Mouse (Mus musculus) liver, embryonic 15.5 days (tissue): ENCODE measurements at regions not wholly inside any gene's neighbourhood (a gene's known extent, or its start where the extent isn't known, plus 50 kb on each side); places are given as distances from the start of the nearest gene placed in this dataset.

ENCODE experiments used
- ATAC-seq: fragments of 200-750 bp; cut with Nextera tagmentation; 2 replicates; pipeline ENCODE4 v1.8.0; 2017; ENCODE audit warnings: moderate number of reproducible peaks, mild to moderate bottlenecking, moderate library complexity; ENCODE audit not compliant: insufficient read depth
- H3K27ac ChIP-seq: fragments of 300-500 bp; sonication (generic); replicated peaks from 2 replicates; pipeline ENCODE4 v1.5.1; 2015; ENCODE audit warnings: mild to moderate bottlenecking, inconsistent platforms
- H3K27me3 ChIP-seq: fragments of 300-500 bp; sonication (generic); 2 replicates; pipeline ENCODE4 v1.6.1; 2015; ENCODE audit warnings: mild to moderate bottlenecking, inconsistent platforms
- H3K36me3 ChIP-seq: fragments of 300-500 bp; sonication (generic); replicated peaks from 2 replicates; pipeline ENCODE4 v1.6.1; 2015; ENCODE audit warnings: moderate library complexity, mild to moderate bottlenecking, inconsistent platforms
- H3K4me1 ChIP-seq: fragments of 300-500 bp; sonication (generic); replicated peaks from 2 replicates; pipeline ENCODE4 v1.6.1; 2015; ENCODE audit warnings: inconsistent platforms
- H3K4me2 ChIP-seq: fragments of 300-500 bp; sonication (generic); 2 replicates; pipeline ENCODE4 v1.6.1; 2015; ENCODE audit warnings: moderate library complexity, mild to moderate bottlenecking, inconsistent platforms
- H3K4me3 ChIP-seq: fragments of 300-500 bp; sonication (generic); replicated peaks from 2 replicates; pipeline ENCODE4 v1.5.1; 2015; ENCODE audit warnings: mild to moderate bottlenecking, inconsistent platforms
- H3K9ac ChIP-seq: fragments of 300-500 bp; sonication (generic); 2 replicates; pipeline ENCODE4 v1.6.1; 2015; ENCODE audit warnings: moderate library complexity, mild to moderate bottlenecking, inconsistent platforms
- H3K9me3 ChIP-seq: fragments of 300-500 bp; sonication (generic); replicated peaks from 2 replicates; pipeline ENCODE4 v1.6.1; 2016; ENCODE audit warnings: inconsistent platforms
- WGBS: fragments of 180-500 bp; shearing (Covaris S2); methylation state at CpG from one replicate; pipeline ENCODE4 v1.1.7; 2015; ENCODE audit warnings: mixed read lengths; ENCODE audit not compliant: insufficient replicate concordance; 5-methylcytosine and 5-hydroxymethylcytosine counted together

DNA sequence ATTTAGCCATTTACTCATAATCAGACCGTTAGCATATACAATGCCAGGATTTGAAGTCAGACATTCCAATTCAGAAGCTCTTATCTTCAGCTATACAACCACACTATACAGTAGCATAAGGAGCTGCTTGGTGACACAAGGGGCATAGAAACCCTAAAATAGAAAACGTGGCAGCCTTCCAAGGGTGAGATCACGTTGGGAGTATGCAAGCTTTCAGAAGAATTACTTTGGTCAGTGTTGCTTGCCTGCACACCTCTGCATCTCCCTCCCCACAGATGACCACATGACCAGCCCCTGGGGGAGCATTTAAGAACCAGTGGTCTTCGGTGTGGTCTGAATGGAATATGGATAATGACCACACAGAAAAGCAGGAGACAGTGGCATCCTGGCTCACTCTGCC, 74.9 kb upstream of the Gnao1 start:
- Histone ChIP-seq H3K36me3 (no peaks in the 10 kb centered on the region), H3K4me3 (no peak overlapping the region), H3K27me3 (no peaks in the 10 kb centered on the region), H3K27ac (no peak overlapping the region), H3K4me1 (no peaks in the 10 kb centered on the region), H3K9ac (no peak overlapping the region), H3K4me2 (no peak overlapping the region), H3K9me3 (no peaks in the 10 kb centered on the region; the same call in 1 of the 2 replicates)
- 58% methylated on average over 4 of the region's 4 CpGs for WGBS
- ATAC-seq = no peak

- no peak for ATAC-seq
- H3K9ac ChIP-seq = no peak overlapping the region
- no peaks in the 10 kb centered on the region for H3K9me3 ChIP-seq
- no peaks in the 10 kb centered on the region for H3K4me1 ChIP-seq
- no peaks in the 10 kb centered on the region for H3K27me3 ChIP-seq
- H3K27ac ChIP-seq = no peak overlapping the region
- no peak overlapping the region for H3K4me2 ChIP-seq
- no peak overlapping the region for H3K4me3 ChIP-seq
- no peaks in the 10 kb centered on the region for H3K36me3 ChIP-seq
- 55% methylated on average over 3 of the region's 3 CpGs for WGBS
Observed at GRCm38 (mm10) chr8:93740281-93740680, 69.5 kb upstream of the Gnao1 start.

DNA sequence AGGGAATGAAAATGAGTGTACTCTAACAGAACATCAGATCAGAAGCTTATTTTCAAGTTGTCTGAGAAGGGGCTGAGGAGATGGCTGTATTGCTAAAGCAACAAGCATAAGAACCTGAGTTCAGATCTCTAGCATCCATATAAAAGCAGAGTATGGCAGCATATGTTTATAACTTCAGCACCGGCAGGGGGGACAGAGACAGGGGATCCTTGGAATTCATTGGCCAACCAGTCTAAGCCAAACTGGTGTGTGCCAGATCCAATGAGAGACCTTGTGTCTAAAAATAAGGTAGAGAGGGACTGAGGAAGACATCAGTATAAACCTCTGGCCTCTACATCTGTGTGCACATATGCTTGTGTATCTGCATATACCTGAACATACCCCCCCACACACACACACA, 61.0 kb upstream of the Gnao1 start:
- WGBS = 59% methylated on average over 1 of the region's 1 CpGs
- ATAC-seq = no peak
- no peaks in the 10 kb centered on the region for H3K9me3 ChIP-seq
- no peak overlapping the region for H3K4me2 ChIP-seq
- no peaks in the 10 kb centered on the region for H3K4me1 ChIP-seq
- no peak overlapping the region for H3K27ac ChIP-seq
- no peaks in the 10 kb centered on the region for H3K36me3 ChIP-seq
- no peak overlapping the region for H3K9ac ChIP-seq
- no peaks in the 10 kb centered on the region for H3K27me3 ChIP-seq
- H3K4me3 ChIP-seq = no peak overlapping the region

DNA sequence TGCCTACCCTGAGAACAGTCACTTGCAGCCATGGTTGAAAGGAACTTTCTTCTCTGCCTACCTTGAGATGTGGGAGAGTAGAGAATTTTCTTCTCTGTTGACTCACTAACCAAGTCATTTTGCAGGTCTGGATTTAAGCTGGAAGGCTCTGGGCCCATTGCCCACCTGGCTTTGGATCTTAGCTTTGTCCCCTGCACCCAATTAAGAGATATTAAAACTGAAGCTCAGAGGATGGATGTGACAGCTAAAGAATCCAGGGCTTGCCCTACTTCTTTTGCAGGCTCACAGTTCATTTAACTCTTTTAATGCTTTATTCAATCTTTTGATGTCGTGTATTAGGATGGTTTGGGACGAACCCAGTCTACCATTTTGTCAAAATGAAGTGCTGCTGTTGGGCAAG, 58.8 kb upstream of the Gnao1 start:
- no peak for ATAC-seq
- WGBS = 46% methylated on average over 2 of the region's 2 CpGs
- Histone ChIP-seq H3K4me2 (no peak overlapping the region), H3K36me3 (no peaks in the 10 kb centered on the region), H3K4me3 (no peak overlapping the region), H3K27me3 (no peaks in the 10 kb centered on the region), H3K4me1 (no peaks in the 10 kb centered on the region), H3K27ac (no peak overlapping the region), H3K9ac (no peak overlapping the region), H3K9me3 (no peaks in the 10 kb centered on the region)

- no peaks in the 10 kb centered on the region for H3K9me3 ChIP-seq
- no peak overlapping the region for H3K4me2 ChIP-seq
- H3K9ac ChIP-seq = no peak overlapping the region
- no peak overlapping the region for H3K4me3 ChIP-seq
- no peaks in the 10 kb centered on the region for H3K36me3 ChIP-seq
- no peaks in the 10 kb centered on the region for H3K4me1 ChIP-seq
- WGBS = 66% methylated on average over 4 of the region's 4 CpGs
- ATAC-seq = no peak
- no peaks in the 10 kb centered on the region for H3K27me3 ChIP-seq
- H3K27ac ChIP-seq = no peak overlapping the region
Observed at GRCm38 (mm10) chr8:93755981-93756380, 53.8 kb upstream of the Gnao1 start.
